Mouse (Mus musculus) thymus, postnatal 0 days (tissue): ENCODE results near the gene Dpf3. TPM values are rescaled to one million over a fixed set of nuclear protein-coding genes. Genes with fewer than 3 reads are reported as not detected.

Source experiments
- DNase-seq: peaks from one replicate; pipeline ENCODE4 v3.0.0-alpha.2; 2015; ENCODE audit warnings: low spot score
- polyA plus RNA-seq: library from polyadenylated mRNA; unstranded; fragments of >200 nt; fragmentation: Nextera tagmentation; extraction: Ambion mirVana; gene quantifications from 2 replicates; pipeline ENCODE4 v1.2.1, GENCODE M21; 2015

Gene Dpf3
- 0.78 and 1.1 TPM in 2 replicates for polyA plus RNA-seq

GRCm38 (mm10) chr12:83487476-83487991 lies at the start of gene Dpf3:
Gene Dpf3, minus strand, starts transcription at chr12:83487716.
- peak; percentile 77 for DNase-seq

- DNase-seq, result no peak
These were observed 48.5 kb upstream of the Dpf3 start for GRCm38 (mm10) chr12:83536039-83536438.

GRCm38 (mm10) chr12:83535428-83535827 lies 47.9 kb upstream of the Dpf3 start:
- no peak for DNase-seq

- DNase-seq, result no peak
These were observed 46.7 kb upstream of the Dpf3 start for GRCm38 (mm10) chr12:83534190-83534589.

DNA sequence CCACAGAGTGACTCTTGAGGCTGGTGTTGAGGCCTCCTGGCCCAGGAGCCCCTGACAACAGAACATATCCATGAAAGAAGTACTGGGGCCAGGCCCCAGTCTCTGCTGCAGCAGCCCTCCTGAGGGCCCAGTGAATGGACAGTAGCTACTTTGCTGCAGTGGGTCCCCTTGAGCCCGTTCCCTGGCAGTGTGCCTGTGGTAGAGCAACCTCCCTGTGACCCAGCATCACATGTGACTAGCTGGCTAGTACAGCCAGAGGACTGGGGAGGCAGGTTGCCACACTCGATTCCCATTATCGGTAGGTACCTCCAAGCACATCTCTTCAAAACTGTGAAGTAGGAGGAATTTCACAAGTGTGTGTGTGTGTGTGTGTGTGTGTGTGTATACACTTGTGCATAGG lies 45.5 kb upstream of the Dpf3 start:
- no peak for DNase-seq

- no peak for DNase-seq
These were observed 44.5 kb upstream of the Dpf3 start for GRCm38 (mm10) chr12:83531992-83532391.

GRCm38 (mm10) chr12:83528665-83529064 lies 41.1 kb upstream of the Dpf3 start:
- DNase-seq, result no peak

- no peak for DNase-seq
These were observed 40.3 kb upstream of the Dpf3 start for GRCm38 (mm10) chr12:83527816-83528215.

DNA sequence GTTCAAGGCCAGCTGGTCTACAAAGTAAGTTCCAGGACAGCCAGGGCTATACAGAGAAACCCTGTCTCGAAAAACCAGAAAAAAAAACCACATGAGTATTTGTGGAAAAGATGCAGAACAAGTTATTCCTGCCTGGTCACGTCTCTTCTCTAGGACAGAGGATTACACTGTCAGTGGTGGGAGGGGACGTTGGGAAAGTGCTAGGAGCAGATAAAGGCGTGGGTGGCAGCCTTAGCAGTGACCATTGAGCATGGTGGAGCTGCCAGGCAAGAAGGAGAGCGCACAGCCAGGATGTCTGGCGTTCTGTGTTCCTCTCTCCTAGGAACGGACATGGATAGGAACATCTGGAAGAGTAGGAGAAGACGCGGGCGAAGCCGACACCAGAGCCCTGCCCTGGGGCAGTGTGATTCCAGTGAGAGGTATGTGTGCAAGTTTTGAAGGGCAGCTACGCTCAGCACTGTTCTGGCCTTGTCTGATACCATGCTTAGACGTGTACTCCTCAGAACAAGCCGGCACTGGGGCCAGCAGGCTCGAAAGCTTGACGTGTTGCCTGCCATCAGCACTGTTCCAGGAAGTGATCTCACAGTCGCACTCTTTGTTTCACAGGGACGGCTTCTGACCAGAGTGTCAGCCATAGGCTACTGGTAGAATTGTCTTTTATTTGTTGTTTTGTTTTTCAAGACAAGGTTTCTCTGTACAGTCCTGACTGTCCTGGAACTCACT lies 38.5 kb upstream of the Dpf3 start:
- no peak for DNase-seq

GRCm38 (mm10) chr12:83524329-83524728 lies 36.8 kb upstream of the Dpf3 start:
- no peak for DNase-seq

DNA sequence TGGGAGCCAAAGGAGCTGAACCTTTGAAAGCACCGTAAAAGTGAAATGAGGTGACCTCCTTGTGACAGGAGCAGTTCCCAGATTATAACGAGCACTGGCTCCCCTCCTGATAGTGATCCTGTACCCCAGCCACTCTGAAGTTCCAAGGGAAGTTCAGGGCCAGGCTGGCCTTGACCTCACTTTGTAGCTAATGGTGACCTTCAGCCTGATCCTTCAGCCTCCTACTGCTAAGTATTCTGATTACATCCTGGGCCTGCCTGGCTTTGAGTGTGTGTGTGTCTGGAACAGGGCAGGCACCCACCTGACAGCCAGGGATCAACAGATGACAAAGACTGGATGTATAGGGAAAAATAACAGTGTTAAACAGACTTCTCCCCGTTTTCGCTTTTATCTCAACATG lies 36.4 kb upstream of the Dpf3 start:
- DNase-seq, result no peak

- DNase-seq, result no peak
These were observed 35.5 kb upstream of the Dpf3 start for GRCm38 (mm10) chr12:83523056-83523455.

DNA sequence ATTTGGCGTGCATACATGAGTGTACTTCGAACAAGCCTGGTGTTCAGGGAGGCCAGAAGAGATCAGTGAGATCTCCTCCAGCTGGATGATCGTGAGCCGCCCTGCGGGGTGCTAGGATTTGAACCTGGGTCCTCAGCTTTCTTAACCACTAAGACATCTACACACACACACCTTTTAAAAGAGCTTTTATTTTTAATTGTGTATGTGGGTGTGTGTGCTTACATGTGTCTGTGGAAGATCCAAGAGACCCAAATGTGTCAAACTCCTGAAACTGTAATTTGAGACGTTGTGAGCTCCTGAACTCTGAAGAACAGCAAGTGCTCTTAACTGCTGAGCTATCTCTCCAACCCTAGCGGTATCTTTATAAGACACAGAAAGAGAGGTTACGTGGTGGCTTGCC lies 33.6 kb upstream of the Dpf3 start:
- DNase-seq, result no peak

DNA sequence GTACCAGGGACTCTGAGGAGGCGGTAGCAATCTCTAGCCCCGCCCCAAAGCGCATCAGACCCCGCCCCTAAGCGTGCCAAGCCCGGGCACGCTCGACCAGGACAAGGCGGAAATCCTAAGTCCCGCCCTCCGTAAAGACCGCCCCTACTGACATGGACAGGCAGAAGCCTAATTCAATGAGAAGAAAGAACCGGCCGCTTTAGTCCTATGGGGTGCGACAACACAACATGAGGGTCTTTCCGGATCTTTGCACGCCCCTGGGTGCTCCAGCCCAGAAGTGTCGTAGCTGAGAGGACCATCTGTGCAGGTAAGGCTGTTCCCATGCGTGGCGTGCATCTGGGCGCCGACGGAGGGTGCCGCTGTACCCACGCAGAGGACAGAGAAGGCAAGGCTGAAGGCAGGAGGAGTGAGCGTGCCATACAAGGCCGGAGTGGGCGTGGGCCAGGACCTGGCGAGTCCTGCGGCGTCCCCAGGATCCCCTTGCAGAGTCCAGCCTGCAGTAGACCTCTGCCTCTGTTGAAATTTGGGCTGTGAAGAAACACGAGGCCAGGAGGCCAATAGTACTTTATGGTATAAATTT lies 32.9 kb upstream of the Dpf3 start, which contains the start of gene Dcaf4:
Dcaf4 (plus strand) TSS at position 156 of the 580 bp plus-strand sequence.
- DNase-seq, result peak; percentile 95

- no peak for DNase-seq
These were observed 30.1 kb upstream of the Dpf3 start for GRCm38 (mm10) chr12:83517580-83517979.

GRCm38 (mm10) chr12:83514216-83514615 lies 26.7 kb upstream of the Dpf3 start:
- no peak for DNase-seq

DNA sequence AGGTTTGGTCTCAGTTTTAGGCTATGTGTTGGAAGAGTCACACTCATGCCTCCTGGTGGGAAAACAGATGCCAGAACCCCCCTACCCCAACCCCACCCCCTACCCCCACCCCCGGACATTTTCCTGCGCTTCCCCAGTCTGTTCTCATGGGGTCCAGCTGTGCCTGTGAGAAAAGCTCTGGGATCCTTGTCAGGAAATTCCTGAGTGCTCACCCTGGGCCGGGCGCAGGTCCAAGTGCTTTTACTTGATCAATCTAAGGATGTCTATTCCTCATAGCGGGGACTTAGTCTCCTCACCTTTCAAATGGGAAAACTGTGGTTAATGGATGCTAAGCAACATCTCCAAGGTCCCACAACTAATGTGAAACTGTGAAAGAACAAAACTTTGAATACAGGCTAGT lies 25.7 kb upstream of the Dpf3 start:
- DNase-seq, result no peak

GRCm38 (mm10) chr12:83512783-83513182 lies 25.3 kb upstream of the Dpf3 start:
- no peak for DNase-seq

DNA sequence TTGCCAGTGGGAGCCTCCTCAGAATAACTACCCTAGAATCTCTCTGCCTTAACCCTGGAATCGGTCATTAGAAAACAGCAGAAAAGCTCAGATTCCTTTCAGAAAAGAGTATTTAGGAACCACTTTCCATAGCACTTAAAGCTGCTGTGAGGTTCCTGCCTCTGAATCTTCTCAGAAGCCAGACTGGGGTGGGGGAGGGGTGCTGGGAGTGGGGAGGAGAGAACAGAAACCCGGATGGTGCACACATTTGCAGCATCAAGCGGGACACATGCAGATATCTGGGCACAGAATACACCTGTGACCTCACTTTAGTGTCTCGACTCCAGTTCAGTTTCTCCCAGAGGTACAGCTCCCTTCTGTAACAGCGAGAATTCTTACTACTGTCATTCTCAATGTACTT lies 23.1 kb upstream of the Dpf3 start:
- no peak for DNase-seq

GRCm38 (mm10) chr12:83506543-83506942 lies 19.0 kb upstream of the Dpf3 start:
- no peak for DNase-seq

DNA sequence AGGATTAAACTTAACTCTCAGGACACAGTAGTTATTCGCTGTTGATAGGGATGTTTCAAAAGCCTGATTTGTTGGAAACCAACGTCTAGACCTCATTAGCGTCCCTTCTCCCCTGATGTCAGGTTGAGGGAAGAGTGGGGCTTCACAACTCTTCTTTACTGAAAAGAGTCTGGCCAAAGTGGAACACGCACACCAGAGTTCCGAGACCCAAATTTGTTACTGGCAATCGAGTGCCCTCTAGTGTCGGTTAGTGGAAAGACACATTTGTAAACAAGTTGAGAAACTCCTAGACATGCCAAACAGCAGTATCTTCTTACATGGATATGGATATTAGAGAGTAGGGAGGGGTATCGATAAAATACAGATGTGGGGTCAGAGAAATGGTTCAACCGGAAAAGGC lies 14.7 kb upstream of the Dpf3 start:
- DNase-seq, result peak; percentile 73

DNA sequence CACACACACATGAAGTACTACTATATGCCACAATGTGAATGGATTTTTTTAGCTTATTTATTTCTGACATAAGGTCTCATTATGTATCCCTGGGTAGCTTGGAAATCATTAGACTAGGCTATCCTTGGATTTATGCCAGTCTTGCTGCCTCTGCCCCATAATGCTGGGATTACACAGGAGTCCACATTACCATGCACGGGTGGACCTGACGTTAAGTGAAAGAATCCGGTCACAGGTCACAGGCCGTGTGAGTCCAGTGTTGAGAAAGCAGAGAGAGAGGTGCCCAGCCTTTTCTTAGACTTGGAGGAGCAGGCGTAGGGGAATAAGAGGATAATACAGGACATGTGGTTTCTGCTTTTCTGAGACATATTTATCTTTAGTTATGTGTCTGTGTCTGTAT lies 11.7 kb upstream of the Dpf3 start:
- DNase-seq, result no peak

- DNase-seq, result no peak
These were observed 10.4 kb upstream of the Dpf3 start for GRCm38 (mm10) chr12:83497959-83498358.
